Mouse (Mus musculus): ENCODE data around the gene Rhbdl1. TPM values are rescaled to one million over a fixed set of nuclear protein-coding genes. Genes with fewer than 3 reads are reported as not detected.
"Not testable (repeated sequence)": the region's sequence is repeated elsewhere in the genome, so short reads cannot be mapped to it uniquely, and the experiment has no call there.

The Rhbdl1 gene
- total RNA-seq, 2 experiments from 2014 or later, result 2.2 to 2.6 TPM

GRCm38 (mm10) chr17:25873405-25874147 is 36.5 kb upstream of the Rhbdl1 start:
- intact Hi-C loops (cut with DNase I), result loop anchor here (2.0 kb wide), 1 partner anchor 45 kb away; the partner anchor contains the start of gene Rab40c
- no peak for DNase-seq

GRCm38 (mm10) chr17:25872676-25873075 is 35.6 kb upstream of the Rhbdl1 start:
- no peak for DNase-seq
- intact Hi-C loops (cut with DNase I), result no loop called here

DNA sequence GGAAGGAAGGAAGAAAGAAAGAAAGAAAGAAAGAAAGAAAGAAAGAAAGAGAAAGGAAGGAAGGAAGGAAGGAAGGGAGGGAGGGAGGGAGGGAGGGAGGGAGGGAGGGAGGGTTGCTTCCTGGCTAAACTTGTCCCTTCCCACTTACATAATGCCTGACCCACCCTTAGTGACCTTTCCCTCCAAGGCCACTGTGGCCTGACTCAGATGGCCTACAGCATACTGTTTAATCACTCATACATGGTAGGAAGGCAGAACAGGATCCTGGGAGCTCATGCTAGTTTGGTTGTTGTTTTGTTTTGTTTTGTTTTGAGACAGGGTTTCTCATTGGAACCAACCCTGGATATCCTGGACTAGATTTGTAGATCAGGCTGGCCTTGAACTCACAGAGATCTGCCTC is 34.5 kb upstream of the Rhbdl1 start:
- intact Hi-C loops (cut with DNase I); DNase-seq: not testable (repeated sequence)

- DNase-seq, result no peak
- intact Hi-C loops (cut with DNase I), result no loop called here
Measured at GRCm38 (mm10) chr17:25869954-25870353, 32.9 kb upstream of the Rhbdl1 start.

GRCm38 (mm10) chr17:25869498-25869897 is 32.4 kb upstream of the Rhbdl1 start:
- intact Hi-C loops (cut with DNase I), result no loop called here
- DNase-seq, result no peak

DNA sequence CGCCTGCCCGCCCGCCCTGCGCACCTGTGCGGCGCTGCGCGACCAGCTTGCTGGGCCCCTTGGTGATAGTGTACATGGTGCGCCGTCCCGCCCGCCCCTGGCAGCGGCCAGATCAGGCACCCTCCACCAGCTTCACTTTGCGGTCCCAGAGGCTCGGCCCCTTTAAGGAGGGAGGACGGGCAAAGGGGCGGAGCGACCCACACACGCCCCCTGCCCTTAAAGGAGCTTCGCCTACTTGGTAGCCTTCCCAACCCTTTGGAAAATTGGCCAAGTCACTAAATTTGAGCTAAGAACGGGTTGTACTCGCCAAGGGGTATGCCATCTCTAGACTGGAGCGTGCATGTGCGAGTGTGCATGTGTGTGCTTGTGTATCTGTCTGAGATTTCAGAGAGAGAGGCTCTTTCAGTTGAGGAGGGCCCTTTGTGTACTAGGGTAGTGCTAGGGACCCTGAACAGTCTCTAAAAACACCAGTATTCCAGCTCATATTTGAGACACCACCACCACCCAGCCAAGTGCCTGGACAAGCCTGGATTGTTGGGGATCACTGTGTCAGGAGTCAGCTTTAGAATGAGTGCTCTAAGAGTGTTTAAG is 31.6 kb upstream of the Rhbdl1 start, which contains the start of gene Mcrip2:
Gene Mcrip2, minus strand, starts transcription at position 164 of the 591 bp plus-strand sequence.
- intact Hi-C loops (cut with DNase I), result no loop called here
- peak; percentile 87 for DNase-seq

DNA sequence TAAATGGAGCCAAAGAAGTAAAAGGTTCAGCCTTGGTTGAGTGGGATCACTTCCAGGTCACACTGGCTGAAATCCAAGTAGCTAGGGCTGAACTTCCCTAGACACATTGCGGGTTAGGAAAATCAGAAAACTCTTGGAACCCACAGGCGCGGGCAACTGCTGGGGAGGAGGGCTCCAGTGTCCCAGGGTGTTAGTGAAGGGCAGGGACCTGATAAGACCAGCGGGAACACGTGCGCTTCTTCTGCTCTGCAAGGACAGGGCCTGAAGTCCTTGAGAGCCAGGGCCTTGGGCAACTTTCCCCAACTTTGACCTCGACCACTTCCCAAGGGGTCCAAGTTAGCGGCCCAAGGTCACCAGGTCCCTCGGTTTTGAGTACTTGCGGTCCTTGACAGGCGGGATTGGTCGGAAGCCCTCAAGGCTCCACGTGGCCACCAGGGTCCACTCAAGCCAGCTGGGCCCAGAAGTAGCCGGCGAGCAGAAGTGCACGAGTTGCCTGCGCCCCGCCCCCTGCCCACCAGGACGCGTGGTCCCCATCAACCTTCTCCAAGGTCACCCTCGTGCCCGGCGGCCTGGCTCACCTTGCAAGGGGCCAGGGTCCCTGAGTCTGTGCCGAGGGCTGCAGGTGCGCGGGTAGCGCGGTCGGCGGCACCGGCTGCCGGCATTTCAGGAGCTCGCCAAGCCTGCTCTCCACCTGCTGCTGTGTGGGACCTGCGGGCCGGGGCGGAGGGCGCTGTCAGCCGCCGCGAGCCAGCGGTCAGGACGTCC is 30.9 kb upstream of the Rhbdl1 start:
- intact Hi-C loops (cut with DNase I), result no loop called here
- DNase-seq, result peak; percentile 72 to 82

- DNase-seq, result no peak
- intact Hi-C loops (cut with DNase I), result no loop called here
Measured at GRCm38 (mm10) chr17:25867509-25867835, 30.4 kb upstream of the Rhbdl1 start.

DNA sequence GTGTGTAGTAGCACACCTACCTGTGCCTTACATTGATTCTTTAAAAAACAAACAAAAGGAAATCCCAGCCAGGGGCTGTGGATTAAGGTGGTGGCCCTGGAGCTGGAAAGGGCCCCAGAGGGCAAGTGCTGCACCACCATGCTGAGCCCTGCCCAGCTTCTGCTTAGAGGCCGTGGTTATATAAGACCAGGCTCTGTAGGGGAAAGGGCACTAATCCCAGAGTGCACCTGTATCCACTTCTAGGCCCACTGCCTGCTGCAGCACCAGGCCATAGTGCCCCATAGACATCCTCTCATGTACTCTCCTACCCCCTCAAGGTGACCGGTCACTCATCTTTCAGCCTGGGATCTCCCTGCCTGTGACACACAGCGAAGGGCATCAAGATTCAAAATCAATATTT is 29.1 kb upstream of the Rhbdl1 start:
- intact Hi-C loops (cut with DNase I), result no loop called here

DNA sequence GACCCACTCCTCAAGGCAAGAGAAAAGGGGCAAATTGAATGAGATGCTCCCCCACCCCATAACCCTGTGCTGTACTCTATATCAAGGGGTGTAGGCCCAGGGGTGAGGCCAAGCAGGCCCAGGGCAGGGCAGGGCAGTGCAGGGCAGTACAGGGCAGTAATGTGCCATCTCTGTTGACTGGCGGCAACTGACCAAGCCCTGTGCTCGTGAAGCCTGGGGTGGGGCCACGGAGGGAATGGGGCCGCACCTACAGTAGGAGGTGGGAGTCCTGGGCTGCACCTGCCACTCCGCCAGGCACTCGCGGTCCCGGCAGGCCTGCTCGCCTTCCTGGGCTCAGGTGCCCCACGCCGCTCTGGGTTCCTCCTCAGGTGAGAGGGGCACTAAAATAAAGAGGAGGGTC is 28.2 kb upstream of the Rhbdl1 start:
- no peak for DNase-seq
- intact Hi-C loops (cut with DNase I), result no loop called here

More for the DNA sequence above, 29.1 kb upstream of the Rhbdl1 start:
- DNase-seq, result no peak

DNA sequence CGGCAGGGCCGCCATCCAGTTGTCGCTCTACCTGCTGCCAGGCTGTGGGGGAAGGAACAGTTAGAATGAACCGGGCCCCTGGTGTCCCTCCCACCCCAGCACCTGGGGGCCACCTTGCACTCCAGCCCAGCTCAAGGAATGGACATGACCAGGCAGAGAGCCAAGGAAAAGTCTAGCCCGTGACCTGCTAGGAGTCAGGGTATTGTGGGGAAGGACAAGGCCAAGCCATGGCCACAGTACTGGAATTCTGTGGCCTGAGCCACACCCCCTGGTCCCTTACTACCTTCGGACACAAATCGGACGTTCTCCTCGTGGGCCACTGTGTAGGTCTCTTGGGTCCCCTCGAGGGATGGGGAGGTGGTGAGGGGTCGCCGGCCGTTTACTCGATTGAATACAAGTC is 27.2 kb upstream of the Rhbdl1 start:
- DNase-seq, result no peak
- intact Hi-C loops (cut with DNase I), result no loop called here

DNA sequence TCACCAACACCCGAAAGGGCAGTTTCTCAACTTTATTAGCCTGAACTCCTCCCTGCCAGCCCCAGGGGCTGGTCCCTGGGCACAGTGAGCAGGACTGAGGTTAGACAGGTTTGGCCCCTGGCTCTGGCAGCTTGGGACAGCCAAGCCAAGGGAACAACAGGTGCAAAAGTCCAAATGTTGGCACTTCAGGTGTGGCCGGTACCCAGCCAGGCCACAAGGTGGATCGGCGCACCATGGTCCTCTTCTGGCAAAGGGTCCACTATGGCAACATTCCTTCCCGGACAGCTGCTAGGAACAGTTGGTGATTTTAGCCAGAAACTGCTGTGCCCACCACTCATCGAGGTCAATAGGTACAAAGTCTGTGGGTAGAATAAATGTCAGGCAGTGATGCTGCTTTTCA is 26.6 kb upstream of the Rhbdl1 start:
- intact Hi-C loops (cut with DNase I), result no loop called here

GRCm38 (mm10) chr17:25861704-25862612 is 24.9 kb upstream of the Rhbdl1 start:
- DNase-seq, result no peak
- intact Hi-C loops (cut with DNase I), result no loop called here

More for the DNA sequence above, 26.6 kb upstream of the Rhbdl1 start:
- DNase-seq, result no peak

DNA sequence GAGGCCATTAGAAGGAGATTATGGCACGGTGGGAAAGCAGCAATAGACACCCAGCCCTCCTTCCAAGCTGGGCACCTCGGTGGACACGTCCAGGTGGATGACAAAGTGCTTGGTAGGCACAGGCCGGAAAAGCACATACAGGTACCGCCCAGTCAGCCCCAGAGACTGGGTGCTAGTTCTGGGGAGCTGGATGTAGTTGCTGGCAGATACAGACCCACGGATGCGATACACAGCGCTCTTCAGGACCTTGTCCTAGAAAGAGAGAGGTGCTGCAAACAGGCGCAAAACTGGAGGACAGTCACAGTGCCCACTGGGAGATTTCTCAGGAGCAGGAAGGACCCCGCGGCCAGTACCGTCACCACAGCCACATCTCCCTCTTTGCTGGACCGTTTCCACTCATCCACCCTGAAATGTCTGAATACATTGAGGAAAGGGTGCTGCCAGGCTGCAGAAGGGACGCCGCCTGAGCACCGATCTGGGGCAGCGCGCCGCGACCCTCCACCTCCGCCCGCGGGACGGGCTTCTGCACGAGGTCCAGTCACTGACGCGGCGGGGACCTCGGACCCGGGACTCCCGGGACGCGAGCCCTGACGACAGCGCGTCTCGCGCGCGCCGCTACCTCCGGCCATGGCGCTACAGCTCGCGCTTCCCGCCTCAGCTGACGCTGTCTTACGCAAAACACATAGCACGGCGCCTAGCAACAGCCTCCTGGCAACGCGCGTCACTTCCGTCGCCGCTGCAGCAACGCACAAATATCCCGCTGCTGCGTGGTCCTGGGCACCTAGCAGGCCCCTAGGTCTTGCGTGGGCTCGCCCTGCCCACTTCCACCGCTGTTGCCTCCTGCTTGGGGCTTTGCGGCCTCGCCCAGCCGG is 24.0 kb upstream of the Rhbdl1 start, which contains the start of gene Wdr90:
Gene Wdr90, minus strand, starts transcription at position 670 of the 872 bp plus-strand sequence.
- intact Hi-C loops (cut with DNase I), result no loop called here
- peak; percentile 93 for DNase-seq

DNA sequence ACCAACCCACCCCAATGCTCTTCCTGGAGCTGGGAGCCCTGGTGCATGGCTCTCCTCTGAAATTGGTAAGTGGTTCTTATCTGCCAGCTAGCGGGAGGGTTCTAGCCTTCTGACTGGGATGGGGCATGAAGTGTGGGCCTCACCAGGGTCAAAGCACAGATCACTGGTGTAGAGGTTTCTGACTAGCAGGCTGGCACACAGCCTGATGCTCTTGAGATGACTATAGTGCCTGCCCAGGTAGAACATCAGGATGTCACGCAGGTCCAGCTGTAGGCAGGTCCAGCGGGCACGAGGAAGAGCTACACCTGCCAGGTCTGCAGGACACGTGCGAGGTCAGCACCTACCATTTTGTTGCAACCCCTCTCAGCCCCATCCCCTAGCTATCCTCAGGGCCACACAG is 23.1 kb upstream of the Rhbdl1 start:
- DNase-seq, result no peak
- intact Hi-C loops (cut with DNase I), result no loop called here

DNA sequence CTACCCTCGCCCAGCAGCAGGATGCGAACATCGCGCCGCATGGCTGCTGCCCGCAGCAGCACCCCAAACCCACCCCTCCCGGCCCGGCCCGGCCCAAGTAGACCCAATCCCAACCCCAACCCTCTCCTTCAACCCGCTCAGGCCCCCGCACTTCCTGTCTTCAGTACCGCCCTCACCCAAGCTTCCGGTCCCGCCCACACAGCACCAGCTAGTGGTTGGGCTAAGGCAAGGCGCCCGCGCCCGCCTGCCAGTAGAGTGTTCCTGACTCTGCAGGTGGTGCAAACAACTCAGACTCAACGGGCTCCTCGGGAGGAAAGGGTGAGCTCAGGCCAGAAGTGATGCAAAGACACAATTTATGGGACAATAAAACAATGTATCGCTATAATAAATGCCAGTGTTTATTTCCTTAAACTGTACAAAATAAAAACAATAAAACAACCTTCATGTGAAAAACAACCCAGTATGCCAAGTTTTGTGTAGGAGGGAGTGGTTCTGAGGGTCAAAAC is 7.4 kb upstream of the Rhbdl1 start, which contains the start of gene Rhot2:
Gene Rhot2, minus strand, starts transcription at position 456 of the 506 bp plus-strand sequence.
- DNase-seq, result peak; percentile 96 to 98
- intact Hi-C loops (cut with DNase I), result no loop called here

GRCm38 (mm10) chr17:25843636-25844395 is 6.7 kb upstream of the Rhbdl1 start:
- intact Hi-C loops (cut with DNase I), result no loop called here
- no peak for DNase-seq

DNA sequence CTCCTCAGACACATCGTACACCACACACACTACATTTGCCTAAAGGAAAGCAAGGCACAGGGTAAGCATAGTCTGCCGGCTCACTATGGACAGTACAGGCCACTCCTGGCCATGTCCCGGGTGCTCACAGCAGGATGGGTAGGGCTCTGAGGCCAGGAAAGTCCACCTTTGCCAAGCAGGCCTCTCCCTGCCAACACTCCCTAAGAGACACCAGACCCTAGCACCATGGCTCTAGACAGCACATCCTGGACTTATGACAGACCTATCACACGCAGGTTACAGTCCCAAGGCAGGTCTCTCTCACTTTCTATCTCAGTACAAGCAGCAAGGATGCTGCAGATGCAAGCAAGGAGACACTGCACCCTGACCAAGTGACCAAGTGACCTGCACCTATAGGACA is 6.0 kb upstream of the Rhbdl1 start:
- intact Hi-C loops (cut with DNase I), result no loop called here
- no peak for DNase-seq

- intact Hi-C loops (cut with DNase I), result no loop called here
- DNase-seq, result no peak
Measured at GRCm38 (mm10) chr17:25842509-25842908, 5.4 kb upstream of the Rhbdl1 start.

Measured in heart, postnatal 10 days (tissue).